ENCODE assay signal across 8 mouse cellular contexts in genomic region chr19:60226845-60227235, GRCm38 (mm10). TPM values are rescaled to one million over a fixed set of nuclear protein-coding genes. Genes with fewer than 3 reads are reported as not detected.
A peak's percentile ranks its signal among the peaks of the same experiment; 100 is the strongest.
DNase-seq lines count a peak whose midpoint lies in the region; ATAC-seq lines count a peak whose summit lies in the region.

No protein-coding gene starts in this region.

- peak overlapping the region; percentile 48 for H3K4me2 ChIP-seq in kidney, embryonic 14.5 days (replicated peaks; ENCODE audit: low read depth, low read length)
- no peak overlapping the region for H3K4me2 ChIP-seq in embryonic facial prominence, embryonic 11.5 days (ENCODE audit: low read depth, low read length)

- H3K9me3 ChIP-seq in kidney, embryonic 14.5 days (ENCODE audit: control insufficient read depth, low read length), result no peaks in the 10 kb centered on the region
- no peaks in the 10 kb centered on the region for H3K9me3 ChIP-seq in embryonic facial prominence, embryonic 11.5 days (replicated peaks; ENCODE audit: control insufficient read depth, low read length)
- H3K9me3 ChIP-seq in hindbrain, embryonic 10.5 days, result no peaks in the 10 kb centered on the region

- WGBS in kidney, embryonic 14.5 days, result 55% methylated on average over 8 of the region's 8 CpGs
- 51% methylated on average over 8 of the region's 8 CpGs for WGBS in embryonic facial prominence, embryonic 11.5 days
- WGBS in hindbrain, embryonic 10.5 days, result 53% methylated on average over 8 of the region's 8 CpGs

- no peaks in the 10 kb centered on the region for H3K27me3 ChIP-seq in kidney, embryonic 14.5 days (ENCODE audit: control insufficient read depth, insufficient read depth, low read length)
- no peaks in the 10 kb centered on the region for H3K27me3 ChIP-seq in embryonic facial prominence, embryonic 11.5 days (ENCODE audit: control insufficient read depth, insufficient read depth, low read length)
- H3K27me3 ChIP-seq in hindbrain, embryonic 10.5 days (ENCODE audit: insufficient read depth, poor library complexity, severe bottlenecking), result no peaks in the 10 kb centered on the region

- ATAC-seq in kidney, embryonic 14.5 days (ENCODE audit: low FRiP score, low TSS enrichment), result 0 out of 2 replicates have a peak, but pooled peaks have one; percentile 5
- peak; percentile 3; the same call in 1 of the 2 replicates for ATAC-seq in embryonic facial prominence, embryonic 11.5 days (replicated peaks; ENCODE audit: insufficient number of reproducible peaks, low FRiP score, low TSS enrichment, low read depth)

- DNase-seq in kidney, postnatal 14 days, result no peak
- no peak for DNase-seq in embryonic facial prominence, embryonic 11.5 days (ENCODE audit: low spot score)
- DNase-seq in hindbrain, embryonic 10.5 days (ENCODE audit: low spot score), result no peak
- DNase-seq in lung, postnatal 10 days, result peak; percentile 4
- no peak for DNase-seq in MN1 (ENCODE audit: low spot score)
- no peak for DNase-seq in embryo, embryonic 10 days (ENCODE audit: low spot score)
- DNase-seq in embryo, embryonic 10.5 days (ENCODE audit: low spot score), result no peak

- peaks cover 7% of the 10 kb centered on the region; the same call in 1 of the 2 replicates for H3K4me1 ChIP-seq in kidney, embryonic 14.5 days (ENCODE audit: control insufficient read depth, insufficient read depth, low read length)
- H3K4me1 ChIP-seq in embryonic facial prominence, embryonic 11.5 days (ENCODE audit: control insufficient read depth, insufficient read depth, low read length), result no peaks in the 10 kb centered on the region
- H3K4me1 ChIP-seq in hindbrain, embryonic 10.5 days (replicated peaks), result peaks cover 13% of the 10 kb centered on the region

- H3K36me3 ChIP-seq in kidney, embryonic 14.5 days (ENCODE audit: control insufficient read depth, insufficient read depth, low read length), result no peaks in the 10 kb centered on the region; the same call in 1 of the 2 replicates
- no peaks in the 10 kb centered on the region for H3K36me3 ChIP-seq in embryonic facial prominence, embryonic 11.5 days (replicated peaks; ENCODE audit: control insufficient read depth, insufficient read depth, low read depth, low read length)
- peaks cover 8% of the 10 kb centered on the region; the same call in 1 of the 2 replicates for H3K36me3 ChIP-seq in hindbrain, embryonic 10.5 days

- H3K27ac ChIP-seq in kidney, embryonic 14.5 days (ENCODE audit: low read depth, low read length), result no peak overlapping the region
- H3K27ac ChIP-seq in embryonic facial prominence, embryonic 11.5 days (replicated peaks; ENCODE audit: low read depth, low read length), result no peak overlapping the region
- peak overlapping the region; percentile 59; the same call in 1 of the 2 replicates for H3K27ac ChIP-seq in hindbrain, embryonic 10.5 days

- H3K4me3 ChIP-seq in kidney, embryonic 14.5 days (ENCODE audit: low read length), result no peak overlapping the region; the same call in 1 of the 2 replicates
- peak overlapping the region; percentile 74; the same call in 1 of the 2 replicates for H3K4me3 ChIP-seq in embryonic facial prominence, embryonic 11.5 days (ENCODE audit: low read depth, low read length)
- peak overlapping the region; percentile 91 for H3K4me3 ChIP-seq in hindbrain, embryonic 10.5 days

- no peak overlapping the region for H3K9ac ChIP-seq in kidney, embryonic 14.5 days (ENCODE audit: low read depth, low read length)
- no peak overlapping the region for H3K9ac ChIP-seq in embryonic facial prominence, embryonic 11.5 days (replicated peaks; ENCODE audit: low read length)

RNA-seq across cellular contexts. Expression of gene Fam204a, which starts 0.3 kb away (rescaled TPM):
- polyA plus RNA-seq in kidney, embryonic 14.5 days (2014; fragmentation: Nextera tagmentation; extraction: Ambion mirVana), result 72.5 and 76.9 TPM in 2 replicates
- polyA plus RNA-seq in embryonic facial prominence, embryonic 11.5 days (2014; fragmentation: Nextera tagmentation; extraction: Ambion mirVana), result 71.1 and 77.6 TPM in 2 replicates
- 49.3 and 54.9 TPM in 2 replicates for polyA plus RNA-seq in hindbrain, embryonic 10.5 days (2016; fragmentation: Nextera tagmentation; extraction: Ambion mirVana)
